Mouse (Mus musculus) embryonic facial prominence, embryonic 12.5 days (tissue): ENCODE measurements around the gene Ppp1r35. TPM values are rescaled to one million over a fixed set of nuclear protein-coding genes. Genes with fewer than 3 reads are reported as not detected.

Experiments used
- ATAC-seq: fragments of 200-750 bp; cut with Nextera tagmentation; 2 replicates; pipeline ENCODE4 v1.8.0; 2017; ENCODE audit not compliant: insufficient number of reproducible peaks, insufficient read depth, low FRiP score, low TSS enrichment
- H3K27ac ChIP-seq: fragments of 300-500 bp; sonication (generic); 2 replicates; pipeline ENCODE4 v1.5.1; 2016; ENCODE audit warnings: mild to moderate bottlenecking
- H3K27me3 ChIP-seq: fragments of 300-500 bp; sonication (generic); 2 replicates; pipeline ENCODE4 v1.6.1; 2016; ENCODE audit warnings: mild to moderate bottlenecking, moderate library complexity
- H3K36me3 ChIP-seq: fragments of 300-500 bp; sonication (generic); 2 replicates; pipeline ENCODE4 v1.6.1; 2016; ENCODE audit warnings: mild to moderate bottlenecking
- H3K4me1 ChIP-seq: fragments of 300-500 bp; sonication (generic); 2 replicates; pipeline ENCODE4 v1.6.1; 2016
- H3K4me2 ChIP-seq: fragments of 300-500 bp; sonication (generic); replicated peaks from 2 replicates; pipeline ENCODE4 v1.6.1; 2016; ENCODE audit warnings: mild to moderate bottlenecking, moderate library complexity
- H3K4me3 ChIP-seq: fragments of 300-500 bp; sonication (generic); 2 replicates; pipeline ENCODE4 v1.5.1; 2016; ENCODE audit warnings: mild to moderate bottlenecking
- H3K9ac ChIP-seq: fragments of 300-500 bp; sonication (generic); 2 replicates; pipeline ENCODE4 v1.6.1; 2016; ENCODE audit warnings: mild to moderate bottlenecking, moderate library complexity
- H3K9me3 ChIP-seq: fragments of 300-500 bp; sonication (generic); 2 replicates; pipeline ENCODE4 v1.6.1; 2016; ENCODE audit warnings: mild to moderate bottlenecking, moderate library complexity
- WGBS: fragments of 180-500 bp; shearing (Covaris S2); methylation state at CpG from one replicate; pipeline ENCODE4 v1.1.7; 2016; 5-methylcytosine and 5-hydroxymethylcytosine counted together
- polyA plus RNA-seq: library from polyadenylated mRNA; unstranded; fragments of >200 nt; fragmentation: Nextera tagmentation; extraction: Ambion mirVana; gene quantifications from 2 replicates; pipeline ENCODE4 v1.2.1, GENCODE M21; 2016

Ppp1r35 gene
- polyA plus RNA-seq, 1 experiment from 2014 or later, result 51.3 TPM

DNA sequence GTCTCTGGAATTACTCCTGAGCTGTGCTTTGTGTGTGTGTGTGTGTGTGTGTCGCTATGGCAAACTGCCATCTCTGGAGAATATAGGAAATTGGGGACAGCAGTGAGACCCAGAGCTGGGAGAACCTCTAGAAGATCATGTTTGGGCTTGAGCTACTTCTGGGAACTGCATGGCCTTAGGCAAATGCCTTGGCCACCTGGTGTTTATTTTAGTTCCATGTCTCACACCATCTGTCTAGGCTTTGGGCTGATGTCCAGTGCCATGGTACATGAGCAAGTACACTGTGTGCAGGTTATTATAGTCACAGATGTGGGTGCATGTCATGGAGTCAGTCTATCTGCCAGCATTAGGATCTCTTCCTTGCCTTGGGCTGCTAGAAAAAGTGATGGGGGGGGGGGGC is 44.0 kb downstream of the Ppp1r35 start:
- WGBS, result 83% methylated on average over 1 of the region's 1 CpGs
- no peak overlapping the region for H3K9ac ChIP-seq
- H3K4me2 ChIP-seq, result no peak overlapping the region
- no peak overlapping the region for H3K4me3 ChIP-seq
- ATAC-seq, result no peak
- no peaks in the 10 kb centered on the region for H3K9me3 ChIP-seq
- H3K4me1 ChIP-seq, result no peaks in the 10 kb centered on the region
- no peak overlapping the region for H3K27ac ChIP-seq
- H3K27me3 ChIP-seq, result no peaks in the 10 kb centered on the region
- H3K36me3 ChIP-seq, result no peaks in the 10 kb centered on the region

DNA sequence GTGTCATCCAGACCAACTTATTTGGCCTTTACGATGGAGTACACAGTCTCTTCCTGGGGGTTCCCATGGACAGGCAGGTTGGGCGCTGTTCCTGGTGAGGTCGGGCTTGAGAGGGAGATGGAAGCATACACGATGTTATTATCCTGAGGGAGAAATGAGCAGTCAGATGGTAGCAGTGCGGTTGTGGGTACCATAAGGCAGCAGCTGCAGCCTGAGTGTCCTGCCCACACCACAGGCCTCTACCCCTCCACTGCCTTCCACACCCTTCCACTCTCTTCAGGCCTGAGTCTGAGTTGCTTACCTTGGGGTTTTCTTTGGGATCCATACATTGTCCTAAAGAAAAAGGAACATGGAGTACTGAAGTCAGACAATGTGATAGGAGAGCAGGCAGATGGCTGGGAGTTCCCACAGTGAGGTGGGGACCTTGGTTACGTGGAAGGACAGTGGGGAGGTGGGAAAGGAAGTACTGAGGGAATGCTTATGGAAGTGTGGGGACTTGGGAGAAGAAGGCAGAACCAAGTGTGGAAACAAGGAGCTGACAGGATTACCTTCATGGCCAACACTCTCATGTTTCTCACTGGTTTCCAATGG is 44.9 kb downstream of the Ppp1r35 start:
- H3K4me3 ChIP-seq, result no peak overlapping the region
- no peaks in the 10 kb centered on the region for H3K27me3 ChIP-seq
- no peak overlapping the region for H3K27ac ChIP-seq
- no peaks in the 10 kb centered on the region for H3K36me3 ChIP-seq
- no peak for ATAC-seq
- H3K9me3 ChIP-seq, result no peaks in the 10 kb centered on the region
- no peak overlapping the region for H3K9ac ChIP-seq
- no peak overlapping the region for H3K4me2 ChIP-seq
- no peaks in the 10 kb centered on the region for H3K4me1 ChIP-seq
- 90% methylated on average over 6 of the region's 6 CpGs for WGBS

DNA sequence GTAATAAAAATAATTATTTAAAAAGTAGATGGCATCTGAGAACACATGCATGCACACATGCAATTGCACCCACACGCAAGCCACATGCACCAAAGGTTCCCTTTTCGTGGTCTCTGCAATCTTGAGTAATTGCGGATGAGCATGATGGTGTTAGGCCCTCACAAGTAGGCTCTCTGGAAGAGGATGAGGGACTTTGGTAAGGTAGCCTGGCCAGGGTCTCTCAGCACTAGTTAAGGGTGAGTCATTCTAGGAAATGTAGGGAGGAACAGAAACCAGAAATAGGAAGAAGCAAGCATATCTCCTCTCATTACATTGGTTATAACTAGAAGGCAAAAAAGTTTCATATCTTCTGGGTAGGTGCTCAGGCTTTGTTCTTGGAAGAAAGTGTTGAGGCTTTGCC is 46.4 kb downstream of the Ppp1r35 start:
- no peaks in the 10 kb centered on the region for H3K4me1 ChIP-seq
- WGBS, result 85% methylated on average over 3 of the region's 3 CpGs
- no peaks in the 10 kb centered on the region for H3K36me3 ChIP-seq
- no peak overlapping the region for H3K27ac ChIP-seq
- H3K9ac ChIP-seq, result no peak overlapping the region
- H3K9me3 ChIP-seq, result no peaks in the 10 kb centered on the region
- H3K27me3 ChIP-seq, result no peaks in the 10 kb centered on the region
- no peak overlapping the region for H3K4me3 ChIP-seq
- no peak for ATAC-seq
- no peak overlapping the region for H3K4me2 ChIP-seq

DNA sequence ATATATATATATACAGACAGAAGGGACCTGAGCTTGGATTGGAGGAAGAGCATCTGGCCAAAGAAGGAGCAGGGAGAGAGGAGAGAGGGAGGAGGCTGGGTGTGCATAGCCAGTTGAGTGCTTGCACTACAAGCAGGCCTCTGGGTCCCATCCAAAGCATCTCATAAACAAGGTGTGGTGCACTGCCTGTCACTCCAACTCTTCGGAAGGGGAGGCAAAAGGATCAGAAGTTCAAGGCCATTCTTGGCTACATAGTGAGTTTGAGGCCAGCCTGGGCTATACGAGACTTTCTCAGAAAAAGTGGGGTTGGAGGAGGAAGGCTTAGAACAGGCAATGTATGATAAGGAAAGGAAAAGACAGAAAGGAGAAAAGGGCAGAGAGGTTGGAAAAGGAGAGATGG is 47.3 kb downstream of the Ppp1r35 start:
- no peak overlapping the region for H3K4me3 ChIP-seq
- no peaks in the 10 kb centered on the region for H3K36me3 ChIP-seq
- no peaks in the 10 kb centered on the region for H3K9me3 ChIP-seq
- H3K4me1 ChIP-seq, result no peaks in the 10 kb centered on the region
- H3K27me3 ChIP-seq, result no peaks in the 10 kb centered on the region
- H3K9ac ChIP-seq, result no peak overlapping the region
- no peak overlapping the region for H3K27ac ChIP-seq
- ATAC-seq, result no peak
- H3K4me2 ChIP-seq, result no peak overlapping the region
- 78% methylated on average over 2 of the region's 2 CpGs for WGBS

DNA sequence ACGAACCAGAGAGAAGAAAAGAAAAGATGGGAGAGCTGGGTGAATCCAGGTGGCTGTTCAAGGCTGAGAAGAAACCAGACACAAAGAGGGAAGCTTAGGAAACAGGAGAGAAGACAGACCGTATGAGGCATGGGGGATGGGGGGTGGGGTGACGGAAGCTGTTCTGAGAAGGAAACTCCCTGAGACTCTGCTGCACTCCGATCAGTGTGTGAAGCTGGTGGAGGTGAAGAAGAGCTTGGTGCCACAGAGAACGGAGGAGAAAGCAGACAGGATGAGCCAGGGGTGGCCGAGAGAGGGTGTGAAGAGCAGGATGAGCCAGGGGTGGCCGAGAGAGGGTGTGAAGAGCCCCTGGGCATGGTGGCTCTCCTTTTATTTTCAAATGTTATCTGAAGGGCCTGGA is 47.8 kb downstream of the Ppp1r35 start:
- WGBS, result 55% methylated on average over 7 of the region's 7 CpGs
- no peaks in the 10 kb centered on the region for H3K36me3 ChIP-seq
- no peaks in the 10 kb centered on the region for H3K4me1 ChIP-seq
- no peak for ATAC-seq
- no peaks in the 10 kb centered on the region for H3K27me3 ChIP-seq
- no peak overlapping the region for H3K27ac ChIP-seq
- no peak overlapping the region for H3K4me3 ChIP-seq
- no peak overlapping the region for H3K4me2 ChIP-seq
- no peaks in the 10 kb centered on the region for H3K9me3 ChIP-seq
- H3K9ac ChIP-seq, result no peak overlapping the region

DNA sequence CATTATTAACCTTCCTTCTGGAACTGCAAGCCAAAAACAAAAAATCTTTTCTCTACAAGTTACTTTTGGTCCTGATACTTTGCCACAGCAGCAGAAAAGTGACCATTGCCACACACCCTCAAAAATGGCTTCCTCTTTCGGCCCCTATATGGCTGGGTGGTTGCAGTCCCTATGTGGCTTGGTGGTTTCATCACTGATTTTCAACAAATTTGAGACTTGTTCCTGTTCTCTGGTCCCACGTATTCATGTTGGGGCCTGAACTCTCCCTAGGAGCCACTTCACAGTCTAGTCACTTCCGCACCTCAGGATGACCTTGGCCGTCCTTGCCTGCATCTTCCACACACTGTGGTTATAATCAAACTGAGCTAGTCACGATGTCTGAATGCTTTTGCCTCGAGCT is 50.0 kb downstream of the Ppp1r35 start:
- no peak overlapping the region for H3K27ac ChIP-seq
- ATAC-seq, result no peak
- no peak overlapping the region for H3K4me2 ChIP-seq
- 81% methylated on average over 6 of the region's 6 CpGs for WGBS
- no peaks in the 10 kb centered on the region for H3K9me3 ChIP-seq
- no peak overlapping the region for H3K4me3 ChIP-seq
- H3K4me1 ChIP-seq, result no peaks in the 10 kb centered on the region
- no peaks in the 10 kb centered on the region for H3K36me3 ChIP-seq
- no peak overlapping the region for H3K9ac ChIP-seq
- no peaks in the 10 kb centered on the region for H3K27me3 ChIP-seq

Other genes with a start within 250 kb of the Ppp1r35 start
- gene Epo, start 245.6 kb upstream of the Ppp1r35 start, polyA plus RNA-seq, result 0.34 and 0.47 TPM in 2 replicates
- 382 and 409 TPM in 2 replicates for gene Gnb2, start 245.3 kb upstream of the Ppp1r35 start, polyA plus RNA-seq
- gene Actl6b, start 225.3 kb upstream of the Ppp1r35 start, polyA plus RNA-seq, result 6.1 and 9.3 TPM in 2 replicates
- 0.95 and 1.3 TPM in 2 replicates for gene Tfr2, start 209.0 kb upstream of the Ppp1r35 start, polyA plus RNA-seq
- gene Mospd3, start 177.8 kb upstream of the Ppp1r35 start, polyA plus RNA-seq, result 28.4 and 28.7 TPM in 2 replicates
- gene Pcolce, start 165.1 kb upstream of the Ppp1r35 start, polyA plus RNA-seq, result 124 and 128 TPM in 2 replicates
- gene Fbxo24, start 149.8 kb upstream of the Ppp1r35 start, polyA plus RNA-seq, result 0.22 and 0.36 TPM in 2 replicates
- 30.8 and 34.0 TPM in 2 replicates for gene Lrch4, start 149.7 kb upstream of the Ppp1r35 start, polyA plus RNA-seq
- gene Gm20605, start 149.7 kb upstream of the Ppp1r35 start, polyA plus RNA-seq, result 9.2 and 11.8 TPM in 2 replicates
- gene Sap25, start 137.5 kb upstream of the Ppp1r35 start, polyA plus RNA-seq, result 6.6 and 6.8 TPM in 2 replicates
- gene Irs3, start 133.1 kb upstream of the Ppp1r35 start, polyA plus RNA-seq, result 0.18 and 0.34 TPM in 2 replicates
- 21.7 and 22.2 TPM in 2 replicates for gene Agfg2, start 94.1 kb upstream of the Ppp1r35 start, polyA plus RNA-seq
- 3.7 and 4.6 TPM in 2 replicates for gene Nyap1, start 37.2 kb upstream of the Ppp1r35 start, polyA plus RNA-seq
- gene Tsc22d4, start 33.1 kb upstream of the Ppp1r35 start, polyA plus RNA-seq, result 129 and 133 TPM in 2 replicates
- 14.5 and 15.8 TPM in 2 replicates for gene Mepce, start 8.8 kb downstream of the Ppp1r35 start, polyA plus RNA-seq
- 38.2 and 39.3 TPM in 2 replicates for gene Zcwpw1, start 8.9 kb downstream of the Ppp1r35 start, polyA plus RNA-seq
- gene Pilra, start 57.4 kb downstream of the Ppp1r35 start, polyA plus RNA-seq, result 0.22 and 0.28 TPM in 2 replicates
- 0.47 TPM in 1 of 2 replicates, not detected in the other for gene Pilrb1, start 79.3 kb downstream of the Ppp1r35 start, polyA plus RNA-seq
- 0.13 TPM in 1 of 2 replicates, not detected in the other for gene Pilrb2, start 93.0 kb downstream of the Ppp1r35 start, polyA plus RNA-seq
- not detected in 2 replicates for gene Cyp3a13, start 142.8 kb downstream of the Ppp1r35 start, polyA plus RNA-seq
- 0.32 and 0.41 TPM in 2 replicates for gene Gjc3, start 184.2 kb downstream of the Ppp1r35 start, polyA plus RNA-seq
- gene Azgp1, start 202.7 kb downstream of the Ppp1r35 start, polyA plus RNA-seq, result not detected in 2 replicates
- not detected in 2 replicates for gene Smok3a, start 242.4 kb downstream of the Ppp1r35 start, polyA plus RNA-seq
- not detected in 2 replicates for gene Smok3b, start 242.6 kb downstream of the Ppp1r35 start, polyA plus RNA-seq